Mouse (Mus musculus) embryonic stem cell, embryonic (primary cell): ENCODE results near the gene Tob2.

Experiments
- CTCF ChIA-PET, 4 experiments: fragments of 300-600 bp in 2 of 4; fragments of 350-600 bp in 2 of 4; sonication (Branson Sonifier 250); formaldehyde crosslinking; loops; one replicate each; lab custom pipeline; 2022; ENCODE audit warnings: inconsistent platforms in 2 of 4; lab: Charles Lee
- POLR2A ChIA-PET, 4 experiments: fragments of 300-600 bp in 2 of 4; fragments of 350-600 bp in 2 of 4; sonication (Branson Sonifier 250); formaldehyde crosslinking; loops; one replicate each; lab custom pipeline; 2022; ENCODE audit warnings: antibody characterized with exemption in 4 of 4, inconsistent platforms in 1 of 4; lab: Charles Lee

The Tob2 gene

GRCm38 (mm10) chr15:81802941-81803351 lies 55.6 kb downstream of the Tob2 start:
- ChIA-PET POLR2A (interaction anchor here in 3 of 4 experiments (0.6 to 4.5 kb wide), 32 partner anchors 8 to 496 kb away, joined by 3 to 46 read pairs (median 4); partner anchors contain the start of genes Wbp2nl (in 2 of the 3), Csdc2 (in 1 of the 3), Pmm1 (in 1 of the 3) and Polr3h (in 1 of the 3)), CTCF (interaction anchor here in 3 of 4 experiments (0.5 to 1.2 kb wide), 7 partner anchors 28 to 133 kb away, joined by 3 to 9 read pairs (median 4); partner anchors contain the start of gene Csdc2 (in 1 of the 3))

- POLR2A ChIA-PET = interaction anchor here in 3 of 4 experiments (0.6 to 4.5 kb wide), 41 partner anchors 8 to 497 kb away, joined by 3 to 46 read pairs (median 4); partner anchors contain the start of genes Tob2 (in 2 of the 3), Wbp2nl (in 2 of the 3), Aco2 (in 1 of the 3) and Csdc2 (in 1 of the 3)
- CTCF ChIA-PET = interaction anchor here in 3 of 4 experiments (0.5 to 1.2 kb wide), 8 partner anchors 28 to 163 kb away, joined by 3 to 5 read pairs (median 4); partner anchors contain the start of gene Polr3h (in 1 of the 3)
Measured at GRCm38 (mm10) chr15:81802001-81802890, 56.4 kb downstream of the Tob2 start, which contains the start of gene Tef. TSS of gene Tef (plus strand) at chr15:81802421.

- ChIA-PET POLR2A (interaction anchor here in 2 of 4 experiments (0.6 to 4.5 kb wide), 8 partner anchors 10 to 143 kb away, joined by 3 to 46 read pairs (median 3); no protein-coding TSS in a partner anchor), CTCF (interaction anchor here in 1 of 4 experiments (1.6 kb wide), 1 partner anchor 15 kb away, joined by 3 read pairs; no protein-coding TSS in a partner anchor)
Measured at GRCm38 (mm10) chr15:81800391-81800790, 58.2 kb downstream of the Tob2 start.

- CTCF ChIA-PET = interaction anchor here in 1 of 4 experiments (0.6 kb wide), 1 partner anchor 332 kb away, joined by 4 read pairs; the partner anchor contains the start of gene Rbx1
Measured at GRCm38 (mm10) chr15:81798421-81798820, 60.2 kb downstream of the Tob2 start.

More at GRCm38 (mm10) chr15:81798421-81798820, 60.2 kb downstream of the Tob2 start:
- POLR2A ChIA-PET = interaction anchor here in 2 of 4 experiments (0.6 to 1.6 kb wide), 3 partner anchors 11 to 86 kb away, joined by 3 to 5 read pairs (median 3); no protein-coding TSS in a partner anchor
